Mouse (Mus musculus) liver, adult 2 months (tissue): ENCODE measurements around the gene Pmm2. TPM values are rescaled to one million over a fixed set of nuclear protein-coding genes. Genes with fewer than 3 reads are reported as not detected.

Source experiments
- DNase-seq: peaks from one replicate; pipeline ENCODE4 v3.0.0-alpha.2; 2011; ENCODE audit warnings: low read depth, low spot score; ENCODE audit errors: extremely low read depth
- H3K27ac ChIP-seq: fragments of 200-500 bp; replicated peaks from 2 replicates; pipeline ENCODE4 v1.5.1; 2012; ENCODE audit warnings: low read depth, mild to moderate bottlenecking, control low read depth, inconsistent platforms, low read length; ENCODE audit not compliant: insufficient read depth
- H3K27me3 ChIP-seq: fragments of 200-500 bp; 2 replicates; pipeline ENCODE4 v1.6.1; 2012; ENCODE audit warnings: mild to moderate bottlenecking, moderate library complexity, low read length, inconsistent platforms; ENCODE audit not compliant: control insufficient read depth, insufficient read depth
- H3K36me3 ChIP-seq: fragments of 200-500 bp; 2 replicates; pipeline ENCODE4 v1.6.1; 2012; ENCODE audit warnings: low read length, inconsistent platforms; ENCODE audit not compliant: control insufficient read depth, insufficient read depth
- H3K4me1 ChIP-seq: fragments of 200-500 bp; 2 replicates; pipeline ENCODE4 v1.6.1; 2011; ENCODE audit warnings: low read length; ENCODE audit not compliant: control insufficient read depth, insufficient read depth
- H3K4me3 ChIP-seq: fragments of 200-500 bp; 2 replicates; pipeline ENCODE4 v1.5.1; 2011; ENCODE audit warnings: low read depth, mild to moderate bottlenecking, control low read depth, low read length, moderate library complexity; ENCODE audit not compliant: insufficient read depth
- H3K79me2 ChIP-seq: fragments of 200-500 bp; 2 replicates; pipeline ENCODE4 v1.6.1; 2012; ENCODE audit warnings: inconsistent platforms, mild to moderate bottlenecking, low read length, moderate library complexity; ENCODE audit not compliant: control insufficient read depth, insufficient read depth
- H3K9ac ChIP-seq: fragments of 200-500 bp; 2 replicates; pipeline ENCODE4 v1.6.1; 2012; ENCODE audit warnings: low read depth, mild to moderate bottlenecking, control low read depth, inconsistent platforms, low read length
- CTCF ChIP-seq: fragments of 200-500 bp; IDR thresholded peaks from 2 replicates; pipeline ENCODE4 v1.5.1; 2011; ENCODE audit warnings: low read depth, low read length, control low read depth
- POLR2A ChIP-seq: fragments of 200-500 bp; IDR thresholded peaks from 2 replicates; pipeline ENCODE4 v1.6.1; 2011; ENCODE audit warnings: low read length, control low read depth; ENCODE audit not compliant: insufficient read depth; ENCODE audit errors: extremely low read depth
- WGBS: fragments of 180-500 bp; shearing (Covaris S2); methylation state at CpG from one replicate; pipeline ENCODE4 v1.1.7; 2018; 5-methylcytosine and 5-hydroxymethylcytosine counted together
- polyA plus RNA-seq: library from polyadenylated mRNA; depleted of rRNA; stranded (reverse); fragments of >200 nt; gene quantifications from 2 replicates; pipeline ENCODE4 v1.2.3, GENCODE M21; 2012
- total RNA-seq: library from RNA; depleted of rRNA; stranded (reverse); fragments of >200 nt; gene quantifications from 2 replicates; pipeline ENCODE4 v1.2.3, GENCODE M21; 2014

Pmm2 gene
- total and polyA plus RNA-seq, 2 experiments: 27.9 to 65.2 TPM

GRCm38 (mm10) chr16:8612214-8613005, 25.1 kb upstream of the Pmm2 start:
- no peaks in the 10 kb centered on the region for H3K27me3 ChIP-seq
- 88% methylated on average over 8 of the region's 8 CpGs for WGBS
- no peak for TF ChIP-seq POLR2A
- no peak for TF ChIP-seq CTCF
- DNase-seq: no peak
- no peaks in the 10 kb centered on the region for H3K4me1 ChIP-seq
- H3K9ac ChIP-seq: no peak overlapping the region
- H3K4me3 ChIP-seq: no peak overlapping the region
- H3K36me3 ChIP-seq: peaks cover 40% of the 10 kb centered on the region
- no peaks in the 10 kb centered on the region for H3K79me2 ChIP-seq
- no peak overlapping the region for H3K27ac ChIP-seq

GRCm38 (mm10) chr16:8613039-8613438, 24.4 kb upstream of the Pmm2 start:
- H3K27me3 ChIP-seq: no peaks in the 10 kb centered on the region
- H3K4me1 ChIP-seq: no peaks in the 10 kb centered on the region
- DNase-seq: no peak
- no peak overlapping the region for H3K27ac ChIP-seq
- 85% methylated on average over 4 of the region's 4 CpGs for WGBS
- H3K4me3 ChIP-seq: no peak overlapping the region
- TF ChIP-seq POLR2A (no peak), CTCF (no peak)
- peaks cover 38% of the 10 kb centered on the region for H3K36me3 ChIP-seq
- H3K79me2 ChIP-seq: no peaks in the 10 kb centered on the region
- H3K9ac ChIP-seq: no peak overlapping the region

- Histone ChIP-seq H3K4me3 (no peak overlapping the region), H3K27ac (no peak overlapping the region), H3K4me1 (no peaks in the 10 kb centered on the region), H3K9ac (no peak overlapping the region), H3K36me3 (peaks cover 38% of the 10 kb centered on the region), H3K27me3 (no peaks in the 10 kb centered on the region), H3K79me2 (no peaks in the 10 kb centered on the region)
- TF ChIP-seq POLR2A (no peak), CTCF (no peak)
- WGBS: 87% methylated on average over 3 of the region's 3 CpGs
- no peak for DNase-seq
Observed at GRCm38 (mm10) chr16:8613447-8613846, 24.0 kb upstream of the Pmm2 start.

GRCm38 (mm10) chr16:8619659-8620314, 17.7 kb upstream of the Pmm2 start:
- no peak overlapping the region for H3K4me3 ChIP-seq
- H3K79me2 ChIP-seq: no peaks in the 10 kb centered on the region
- no peak for DNase-seq
- WGBS: 61% methylated on average over 10 of the region's 10 CpGs
- TF ChIP-seq POLR2A (no peak), CTCF (no peak)
- H3K9ac ChIP-seq: no peak overlapping the region
- H3K36me3 ChIP-seq: peaks cover 10% of the 10 kb centered on the region
- H3K4me1 ChIP-seq: no peaks in the 10 kb centered on the region
- H3K27ac ChIP-seq: no peak overlapping the region
- no peaks in the 10 kb centered on the region for H3K27me3 ChIP-seq

GRCm38 (mm10) chr16:8620315-8621115, 17.0 kb upstream of the Pmm2 start:
- no peak for TF ChIP-seq POLR2A
- TF ChIP-seq CTCF: no peak
- Histone ChIP-seq H3K79me2 (no peaks in the 10 kb centered on the region), H3K27me3 (no peaks in the 10 kb centered on the region), H3K36me3 (peaks cover 8% of the 10 kb centered on the region; the same call in 1 of the 2 replicates), H3K4me1 (no peaks in the 10 kb centered on the region), H3K9ac (no peak overlapping the region), H3K4me3 (no peak overlapping the region), H3K27ac (no peak overlapping the region)
- no peak for DNase-seq
- 76% methylated on average over 16 of the region's 16 CpGs for WGBS
